Mouse (Mus musculus): Measurements from ENCODE around the gene Zbtb25.

DNA sequence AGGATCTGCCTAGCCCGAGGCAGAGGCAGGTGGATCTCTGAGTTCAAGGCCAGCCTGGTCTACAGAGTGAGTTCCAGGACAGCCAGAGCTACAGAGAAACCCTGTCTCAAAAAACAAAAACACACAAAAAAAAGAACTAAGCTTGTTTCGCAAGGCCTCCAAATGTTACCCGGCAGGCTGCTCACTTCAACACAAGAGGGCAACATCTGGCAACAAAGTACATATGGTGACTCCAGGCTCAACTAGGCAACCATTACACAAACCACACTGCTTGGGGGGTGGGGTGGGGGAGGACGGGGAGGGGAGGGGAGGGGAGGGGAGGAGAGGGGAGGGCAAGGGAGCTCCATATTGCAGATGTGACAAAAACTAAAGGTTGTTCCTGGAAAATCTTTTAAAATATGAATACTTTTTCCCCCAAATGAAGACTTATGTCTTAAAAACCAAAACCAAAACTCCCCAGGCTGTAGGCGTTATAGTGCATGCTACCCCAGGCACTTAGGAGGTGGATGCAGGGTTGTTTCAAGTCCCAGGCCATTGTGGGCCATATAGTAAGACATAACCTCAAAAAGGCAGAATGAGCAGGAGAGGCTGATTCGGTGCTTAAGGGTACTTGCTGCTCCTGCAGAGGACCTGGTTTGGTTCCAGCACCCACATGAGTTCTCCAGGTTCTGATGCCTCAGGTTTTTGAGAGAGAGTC, 23.5 kb downstream of the Zbtb25 start:
- TF ChIP-seq POLR2A (IDR thresholded peaks at IDR 0.05; ENCODE audit: extremely low read depth, insufficient read depth, low read length) (no peak), CTCF (IDR thresholded peaks at IDR 0.05; ENCODE audit: extremely low read depth, insufficient read depth, low read length) (no peak)

Data from cortical plate, adult 2 months (tissue).